Mouse (Mus musculus) midbrain, embryonic 16.5 days (tissue): ENCODE data around the gene Uqcr11. TPM values are rescaled to one million over a fixed set of nuclear protein-coding genes. Genes with fewer than 3 reads are reported as not detected.

Source experiments
- ATAC-seq: fragments of 200-750 bp; cut with Nextera tagmentation; 2 replicates; pipeline ENCODE4 v1.8.0; 2017; ENCODE audit warnings: moderate TSS enrichment
- H3K27ac ChIP-seq: fragments of 300-500 bp; sonication (generic); 2 replicates; pipeline ENCODE4 v1.5.1; 2014; ENCODE audit warnings: mild to moderate bottlenecking, low read length, mixed read lengths
- H3K27me3 ChIP-seq: fragments of 300-500 bp; sonication (generic); 2 replicates; pipeline ENCODE4 v1.6.1; 2014; ENCODE audit warnings: low read depth, low read length, mixed read lengths; ENCODE audit not compliant: control insufficient read depth, insufficient read depth
- H3K36me3 ChIP-seq: fragments of 300-500 bp; sonication (generic); 2 replicates; pipeline ENCODE4 v1.6.1; 2014; ENCODE audit warnings: mild to moderate bottlenecking, low read length, moderate library complexity, mixed read lengths; ENCODE audit not compliant: control insufficient read depth, insufficient read depth
- H3K4me1 ChIP-seq: fragments of 300-500 bp; sonication (generic); 2 replicates; pipeline ENCODE4 v1.6.1; 2014; ENCODE audit warnings: mild to moderate bottlenecking, low read length, mixed read lengths; ENCODE audit not compliant: control insufficient read depth, insufficient read depth
- H3K4me2 ChIP-seq: fragments of 300-500 bp; sonication (generic); 2 replicates; pipeline ENCODE4 v1.6.1; 2014; ENCODE audit warnings: mild to moderate bottlenecking, low read length, mixed read lengths
- H3K4me3 ChIP-seq: fragments of 300-500 bp; sonication (generic); 2 replicates; pipeline ENCODE4 v1.5.1; 2014; ENCODE audit warnings: low read depth, mild to moderate bottlenecking, low read length, moderate library complexity, mixed read lengths
- H3K9ac ChIP-seq: fragments of 300-500 bp; sonication (generic); 2 replicates; pipeline ENCODE4 v1.6.1; 2014; ENCODE audit warnings: low read depth, low read length, mixed read lengths
- H3K9me3 ChIP-seq: fragments of 300-500 bp; sonication (generic); replicated peaks from 2 replicates; pipeline ENCODE4 v1.6.1; 2014; ENCODE audit warnings: mild to moderate bottlenecking, low read length, mixed read lengths; ENCODE audit not compliant: control insufficient read depth, poor library complexity, severe bottlenecking
- WGBS: fragments of 180-500 bp; shearing (Covaris S2); extraction: QIAGEN DNeasy Blood & Tissue Kit; methylation state at CpG from one replicate; pipeline ENCODE4 v1.1.7; 2014; 5-methylcytosine and 5-hydroxymethylcytosine counted together
- polyA plus RNA-seq: library from polyadenylated mRNA; unstranded; fragments of >200 nt; fragmentation: Nextera tagmentation; extraction: Ambion mirVana; gene quantifications from 2 replicates; pipeline ENCODE4 v1.2.1, GENCODE M21; 2015

The Uqcr11 gene
- polyA plus RNA-seq, 1 experiment from 2014 or later = 532 TPM

DNA sequence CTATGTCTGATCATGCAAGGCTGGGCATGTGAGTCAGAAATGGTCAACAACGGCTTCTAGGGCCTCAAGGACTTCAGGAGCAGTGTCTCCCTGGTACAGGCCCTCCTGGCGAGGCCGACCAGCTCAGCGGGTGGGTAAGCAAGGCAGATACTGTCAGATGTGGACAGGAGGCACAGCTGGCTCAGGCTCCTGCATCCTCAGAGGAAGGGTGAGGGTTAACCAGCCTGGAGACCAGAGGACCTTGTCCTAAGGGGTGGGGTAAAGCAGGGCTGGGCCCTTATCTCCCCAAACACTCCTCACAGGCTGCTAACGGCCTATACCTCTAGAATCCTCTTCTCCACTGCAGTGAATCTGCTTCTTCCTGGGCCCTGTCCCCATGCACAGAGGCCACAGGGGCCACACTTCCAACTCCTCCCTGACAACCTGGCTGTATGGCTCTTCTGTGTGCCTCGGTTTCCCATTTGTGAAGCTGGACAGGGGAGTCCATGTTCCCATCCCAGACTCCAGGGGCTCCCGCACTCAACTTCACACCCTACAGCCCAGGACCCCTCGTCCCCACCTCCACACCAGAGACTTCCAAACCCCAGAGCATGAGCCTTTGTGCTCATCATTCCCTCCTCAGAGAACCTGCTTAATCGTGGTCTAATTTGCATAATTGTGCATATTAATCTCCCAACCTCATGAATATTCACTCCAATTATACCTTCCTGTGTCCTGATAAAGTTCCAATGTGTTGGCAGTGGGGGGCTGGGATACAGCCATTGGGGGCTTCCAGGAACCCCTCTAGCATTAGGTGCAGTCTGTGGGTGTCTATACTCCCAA lies 15.2 kb upstream of the Uqcr11 start:
- Histone ChIP-seq H3K4me1 (peaks cover 5% of the 10 kb centered on the region; the same call in 1 of the 2 replicates), H3K27ac (peak overlapping the region; percentile 72), H3K9ac (0 out of 2 replicates have a peak overlapping the region, but pooled peaks have one; percentile 27), H3K27me3 (no peaks in the 10 kb centered on the region), H3K9me3 (no peaks in the 10 kb centered on the region), H3K4me3 (no peak overlapping the region), H3K36me3 (peaks cover 42% of the 10 kb centered on the region), H3K4me2 (no peak overlapping the region)
- no peak for ATAC-seq
- 74% methylated on average over 9 of the region's 9 CpGs for whole genome bisulfite sequencing

DNA sequence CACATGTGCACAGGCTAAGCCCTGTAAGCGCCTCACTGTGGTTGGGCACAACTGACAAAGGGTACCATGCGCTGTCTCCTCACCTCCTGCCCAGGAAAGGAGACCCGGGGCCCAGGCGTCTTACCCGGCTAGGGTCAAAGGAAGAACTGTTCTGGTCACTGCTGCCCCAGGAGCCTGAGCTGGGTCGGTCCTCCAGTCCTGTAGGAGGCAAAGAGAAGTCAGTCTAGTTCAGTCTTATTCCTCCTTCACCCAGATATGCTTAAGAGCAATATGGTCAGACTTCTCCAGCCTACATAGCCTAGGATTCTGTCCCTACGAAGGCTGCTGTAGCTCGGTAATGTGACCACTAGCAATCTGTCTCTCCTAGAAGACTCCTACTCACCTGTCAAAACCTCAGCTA lies 14.6 kb upstream of the Uqcr11 start:
- peak overlapping the region; percentile 72; the same call in 1 of the 2 replicates for H3K27ac ChIP-seq
- WGBS = 95% methylated on average over 8 of the region's 8 CpGs
- H3K9me3 ChIP-seq = no peaks in the 10 kb centered on the region
- H3K9ac ChIP-seq = no peak overlapping the region
- H3K27me3 ChIP-seq = no peaks in the 10 kb centered on the region
- no peak overlapping the region for H3K4me2 ChIP-seq
- peaks cover 39% of the 10 kb centered on the region for H3K36me3 ChIP-seq
- ATAC-seq = no peak
- no peak overlapping the region for H3K4me3 ChIP-seq
- peaks cover 5% of the 10 kb centered on the region; the same call in 1 of the 2 replicates for H3K4me1 ChIP-seq

DNA sequence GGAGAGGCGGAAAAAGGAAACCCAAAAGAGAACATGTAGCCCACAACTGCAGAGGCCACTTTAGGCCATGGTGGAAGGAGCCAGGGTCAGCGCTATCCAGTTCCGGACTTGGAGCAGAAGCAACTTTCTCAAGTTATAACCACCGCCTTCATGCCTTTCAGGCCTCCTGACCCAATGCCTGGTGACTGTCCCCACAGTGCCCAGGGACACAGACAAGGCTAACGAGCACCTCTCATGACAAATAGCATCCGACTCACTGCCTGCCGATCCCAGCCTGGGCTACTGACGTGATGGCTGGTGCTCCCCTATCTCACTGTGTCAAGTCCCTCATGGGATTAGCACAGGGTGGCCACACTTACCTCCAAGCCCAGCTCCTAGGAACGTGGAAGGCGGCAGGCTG lies 14.1 kb upstream of the Uqcr11 start:
- Histone ChIP-seq H3K27me3 (no peaks in the 10 kb centered on the region), H3K4me1 (peaks cover 5% of the 10 kb centered on the region; the same call in 1 of the 2 replicates), H3K4me2 (no peak overlapping the region), H3K36me3 (peaks cover 40% of the 10 kb centered on the region), H3K9ac (no peak overlapping the region), H3K4me3 (no peak overlapping the region), H3K27ac (no peak overlapping the region), H3K9me3 (no peaks in the 10 kb centered on the region)
- WGBS = 90% methylated on average over 10 of the region's 10 CpGs
- ATAC-seq = no peak

DNA sequence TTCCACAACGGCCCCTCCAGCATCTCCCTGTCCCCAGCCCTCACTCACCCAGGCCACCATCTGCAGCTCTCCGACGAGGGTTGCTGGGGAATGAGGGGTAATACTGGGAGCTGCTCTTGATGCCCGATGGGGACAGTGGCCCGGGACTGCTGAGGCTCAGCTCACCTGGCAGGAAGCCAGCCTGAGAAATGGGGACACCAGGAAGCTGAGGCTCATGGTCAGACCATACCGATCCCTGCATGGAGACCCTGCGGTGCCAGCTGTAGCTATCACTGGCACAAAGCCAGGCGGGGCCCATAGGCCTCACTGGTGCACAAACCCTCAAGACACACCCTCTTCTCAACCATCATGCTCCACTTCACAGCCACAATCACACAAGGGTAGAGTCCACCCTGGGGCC lies 12.8 kb upstream of the Uqcr11 start:
- Histone ChIP-seq H3K27ac (no peak overlapping the region), H3K4me3 (no peak overlapping the region), H3K9ac (no peak overlapping the region), H3K27me3 (no peaks in the 10 kb centered on the region), H3K36me3 (peaks cover 44% of the 10 kb centered on the region), H3K9me3 (no peaks in the 10 kb centered on the region), H3K4me1 (peaks cover 5% of the 10 kb centered on the region; the same call in 1 of the 2 replicates), H3K4me2 (no peak overlapping the region)
- no peak for ATAC-seq
- WGBS = 68% methylated on average over 8 of the region's 8 CpGs

DNA sequence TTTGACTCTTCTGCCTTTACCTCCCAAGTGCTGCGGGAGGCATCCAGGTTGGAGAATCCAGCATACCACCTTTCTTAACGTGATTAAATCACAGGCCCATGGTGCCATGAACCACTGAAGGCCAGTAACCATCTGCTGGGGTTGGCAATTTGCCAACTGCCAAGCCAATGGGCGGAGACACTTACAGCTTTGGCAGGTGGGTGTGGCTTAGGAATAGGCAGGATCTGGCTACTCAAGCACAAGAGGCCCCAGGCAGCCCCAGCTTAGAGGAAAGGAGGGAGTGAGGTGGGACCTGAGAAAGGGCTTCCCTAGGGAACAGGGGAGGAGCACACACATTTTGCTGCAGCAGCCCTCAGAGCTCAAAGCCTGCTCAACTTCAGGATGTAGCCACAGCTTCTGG lies 11.7 kb upstream of the Uqcr11 start:
- Histone ChIP-seq H3K27me3 (no peaks in the 10 kb centered on the region), H3K9me3 (no peaks in the 10 kb centered on the region), H3K4me2 (no peak overlapping the region), H3K9ac (no peak overlapping the region), H3K36me3 (peaks cover 49% of the 10 kb centered on the region), H3K4me3 (no peak overlapping the region), H3K4me1 (peaks cover 5% of the 10 kb centered on the region; the same call in 1 of the 2 replicates), H3K27ac (no peak overlapping the region)
- WGBS = 39% methylated on average over 3 of the region's 3 CpGs
- ATAC-seq = no peak

- H3K27ac ChIP-seq = no peak overlapping the region
- peaks cover 5% of the 10 kb centered on the region; the same call in 1 of the 2 replicates for H3K4me1 ChIP-seq
- H3K9me3 ChIP-seq = no peaks in the 10 kb centered on the region
- no peak overlapping the region for H3K4me3 ChIP-seq
- no peak overlapping the region for H3K4me2 ChIP-seq
- no peak for ATAC-seq
- H3K27me3 ChIP-seq = no peaks in the 10 kb centered on the region
- no peak overlapping the region for H3K9ac ChIP-seq
- peaks cover 53% of the 10 kb centered on the region for H3K36me3 ChIP-seq
- 94% methylated on average over 1 of the region's 1 CpGs for WGBS
Observed at GRCm38 (mm10) chr10:80417841-80418240, 11.2 kb upstream of the Uqcr11 start.

GRCm38 (mm10) chr10:80417371-80417770 lies 10.7 kb upstream of the Uqcr11 start:
- H3K9ac ChIP-seq = no peak overlapping the region
- no peak overlapping the region for H3K27ac ChIP-seq
- H3K4me2 ChIP-seq = no peak overlapping the region
- WGBS = 88% methylated on average over 10 of the region's 10 CpGs
- H3K9me3 ChIP-seq = no peaks in the 10 kb centered on the region
- H3K4me1 ChIP-seq = peaks cover 5% of the 10 kb centered on the region; the same call in 1 of the 2 replicates
- no peak for ATAC-seq
- H3K27me3 ChIP-seq = no peaks in the 10 kb centered on the region
- H3K36me3 ChIP-seq = peaks cover 57% of the 10 kb centered on the region
- no peak overlapping the region for H3K4me3 ChIP-seq

- Histone ChIP-seq H3K4me1 (peaks cover 5% of the 10 kb centered on the region; the same call in 1 of the 2 replicates), H3K9me3 (no peaks in the 10 kb centered on the region), H3K4me2 (no peak overlapping the region), H3K36me3 (peaks cover 67% of the 10 kb centered on the region), H3K4me3 (no peak overlapping the region), H3K9ac (no peak overlapping the region), H3K27me3 (no peaks in the 10 kb centered on the region), H3K27ac (no peak overlapping the region)
- no peak for ATAC-seq
- 94% methylated on average over 7 of the region's 7 CpGs for WGBS
Observed at GRCm38 (mm10) chr10:80415566-80415965, 8.9 kb upstream of the Uqcr11 start.
